Mouse (Mus musculus): ENCODE results near the gene Lmx1b. TPM values are rescaled to one million over a fixed set of nuclear protein-coding genes. Genes with fewer than 3 reads are reported as not detected.
A peak's percentile ranks its signal among the peaks of the same experiment; 100 is the strongest.

The Lmx1b gene
- polyA plus RNA-seq, 1 experiment from 2014 or later = 0.12 TPM

- 88% methylated on average over 9 of the region's 9 CpGs for WGBS
- no peaks in the 10 kb centered on the region for H3K36me3 ChIP-seq (ENCODE audit: poor library complexity, severe bottlenecking)
- peaks cover 10% of the 10 kb centered on the region for H3K4me1 ChIP-seq
- H3K9ac ChIP-seq = no peak overlapping the region
- no peak overlapping the region for H3K4me2 ChIP-seq
- ATAC-seq = no peak
- no peaks in the 10 kb centered on the region for H3K9me3 ChIP-seq (replicated peaks)
- no peak overlapping the region for H3K27ac ChIP-seq
- H3K4me3 ChIP-seq = no peak overlapping the region
- H3K27me3 ChIP-seq = peaks cover 94% of the 10 kb centered on the region
These were observed 75.6 kb downstream of the Lmx1b start for GRCm38 (mm10) chr2:33564748-33565147.

- H3K9me3 ChIP-seq (replicated peaks) = no peaks in the 10 kb centered on the region
- no peak overlapping the region for H3K27ac ChIP-seq
- peak overlapping the region; percentile 20 for H3K4me2 ChIP-seq
- no peaks in the 10 kb centered on the region for H3K36me3 ChIP-seq (ENCODE audit: poor library complexity, severe bottlenecking)
- peaks cover 74% of the 10 kb centered on the region for H3K27me3 ChIP-seq
- H3K9ac ChIP-seq = no peak overlapping the region
- 7% methylated on average over 6 of the region's 6 CpGs for WGBS
- no peak overlapping the region for H3K4me3 ChIP-seq
- ATAC-seq = peak; percentile 26; the same call in 1 of the 2 replicates
- peaks cover 11% of the 10 kb centered on the region for H3K4me1 ChIP-seq
These were observed 80.6 kb downstream of the Lmx1b start for GRCm38 (mm10) chr2:33559752-33560151.

GRCm38 (mm10) chr2:33559334-33559733 is 81.0 kb downstream of the Lmx1b start:
- H3K27me3 ChIP-seq = peaks cover 70% of the 10 kb centered on the region
- H3K4me3 ChIP-seq = no peak overlapping the region
- ATAC-seq = peak; percentile 31; the same call in 1 of the 2 replicates
- peaks cover 11% of the 10 kb centered on the region for H3K4me1 ChIP-seq
- H3K36me3 ChIP-seq (ENCODE audit: poor library complexity, severe bottlenecking) = no peaks in the 10 kb centered on the region
- H3K4me2 ChIP-seq = peak overlapping the region; percentile 20
- H3K9me3 ChIP-seq (replicated peaks) = no peaks in the 10 kb centered on the region
- H3K9ac ChIP-seq = no peak overlapping the region
- 20% methylated on average over 7 of the region's 7 CpGs for WGBS
- H3K27ac ChIP-seq = no peak overlapping the region

- no peak overlapping the region for H3K9ac ChIP-seq
- no peaks in the 10 kb centered on the region for H3K9me3 ChIP-seq (replicated peaks)
- H3K36me3 ChIP-seq (ENCODE audit: poor library complexity, severe bottlenecking) = no peaks in the 10 kb centered on the region
- H3K27me3 ChIP-seq = peaks cover 63% of the 10 kb centered on the region
- WGBS = 4% methylated on average over 6 of the region's 6 CpGs
- no peak overlapping the region for H3K4me2 ChIP-seq
- peaks cover 11% of the 10 kb centered on the region for H3K4me1 ChIP-seq
- H3K27ac ChIP-seq = no peak overlapping the region
- ATAC-seq = 0 out of 2 replicates have a peak, but pooled peaks have one; percentile 50
- H3K4me3 ChIP-seq = no peak overlapping the region
These were observed 82.1 kb downstream of the Lmx1b start for GRCm38 (mm10) chr2:33558233-33558632.

GRCm38 (mm10) chr2:33555573-33555972 is 84.7 kb downstream of the Lmx1b start:
- H3K27me3 ChIP-seq = peaks cover 38% of the 10 kb centered on the region
- no peaks in the 10 kb centered on the region for H3K36me3 ChIP-seq (ENCODE audit: poor library complexity, severe bottlenecking)
- H3K27ac ChIP-seq = no peak overlapping the region
- H3K9me3 ChIP-seq (replicated peaks) = no peaks in the 10 kb centered on the region
- no peak for ATAC-seq
- peaks cover 11% of the 10 kb centered on the region for H3K4me1 ChIP-seq
- H3K9ac ChIP-seq = no peak overlapping the region
- WGBS = 81% methylated on average over 8 of the region's 8 CpGs
- H3K4me3 ChIP-seq = no peak overlapping the region
- no peak overlapping the region for H3K4me2 ChIP-seq

GRCm38 (mm10) chr2:33552672-33553071 is 87.6 kb downstream of the Lmx1b start:
- 64% methylated on average over 5 of the region's 5 CpGs for WGBS
- Histone ChIP-seq H3K4me3 (no peak overlapping the region), H3K4me2 (no peak overlapping the region), H3K9me3 (replicated peaks) (no peaks in the 10 kb centered on the region), H3K27me3 (peaks cover 17% of the 10 kb centered on the region), H3K27ac (no peak overlapping the region), H3K36me3 (ENCODE audit: poor library complexity, severe bottlenecking) (no peaks in the 10 kb centered on the region), H3K9ac (no peak overlapping the region), H3K4me1 (no peaks in the 10 kb centered on the region; the same call in 1 of the 2 replicates)
- ATAC-seq = no peak

- no peaks in the 10 kb centered on the region for H3K36me3 ChIP-seq (ENCODE audit: poor library complexity, severe bottlenecking)
- H3K9me3 ChIP-seq (replicated peaks) = no peaks in the 10 kb centered on the region
- peaks cover 33% of the 10 kb centered on the region for H3K27me3 ChIP-seq
- WGBS = 92% methylated on average over 2 of the region's 2 CpGs
- H3K9ac ChIP-seq = no peak overlapping the region
- no peak overlapping the region for H3K4me3 ChIP-seq
- no peak overlapping the region for H3K4me2 ChIP-seq
- H3K4me1 ChIP-seq = peaks cover 37% of the 10 kb centered on the region
- peak overlapping the region; percentile 90 for H3K27ac ChIP-seq
- ATAC-seq = no peak
These were observed 92.7 kb downstream of the Lmx1b start for GRCm38 (mm10) chr2:33547595-33547994.

- H3K27ac ChIP-seq = peak overlapping the region; percentile 90
- peaks cover 36% of the 10 kb centered on the region for H3K27me3 ChIP-seq
- no peaks in the 10 kb centered on the region for H3K36me3 ChIP-seq (ENCODE audit: poor library complexity, severe bottlenecking)
- peak overlapping the region; percentile 14; the same call in 1 of the 2 replicates for H3K9ac ChIP-seq
- H3K4me3 ChIP-seq = no peak overlapping the region
- H3K4me2 ChIP-seq = peak overlapping the region; percentile 31
- H3K4me1 ChIP-seq = peaks cover 37% of the 10 kb centered on the region
- H3K9me3 ChIP-seq (replicated peaks) = no peaks in the 10 kb centered on the region
- WGBS = 20% methylated on average over 6 of the region's 6 CpGs
- peak; percentile 71 for ATAC-seq
These were observed 93.4 kb downstream of the Lmx1b start for GRCm38 (mm10) chr2:33546879-33547278.

GRCm38 (mm10) chr2:33546051-33546450 is 94.3 kb downstream of the Lmx1b start:
- WGBS = 79% methylated on average over 5 of the region's 5 CpGs
- ATAC-seq = no peak

GRCm38 (mm10) chr2:33544781-33545566 is 95.3 kb downstream of the Lmx1b start:
- H3K9me3 ChIP-seq (replicated peaks) = no peaks in the 10 kb centered on the region
- peak overlapping the region; percentile 81 for H3K4me2 ChIP-seq
- no peak for ATAC-seq
- H3K4me1 ChIP-seq = peaks cover 37% of the 10 kb centered on the region
- H3K9ac ChIP-seq = peak overlapping the region; percentile 68
- no peaks in the 10 kb centered on the region for H3K36me3 ChIP-seq (ENCODE audit: poor library complexity, severe bottlenecking)
- peak overlapping the region; percentile 49 for H3K4me3 ChIP-seq
- H3K27me3 ChIP-seq = peaks cover 52% of the 10 kb centered on the region
- peak overlapping the region; percentile 75 for H3K27ac ChIP-seq
- 21% methylated on average over 16 of the region's 16 CpGs for WGBS

More at GRCm38 (mm10) chr2:33546051-33546450, 94.3 kb downstream of the Lmx1b start:
- peak overlapping the region; percentile 90 for H3K27ac ChIP-seq
- H3K36me3 ChIP-seq (ENCODE audit: poor library complexity, severe bottlenecking) = no peaks in the 10 kb centered on the region
- H3K4me1 ChIP-seq = peaks cover 37% of the 10 kb centered on the region
- peaks cover 45% of the 10 kb centered on the region for H3K27me3 ChIP-seq
- no peaks in the 10 kb centered on the region for H3K9me3 ChIP-seq (replicated peaks)
- H3K9ac ChIP-seq = no peak overlapping the region
- H3K4me3 ChIP-seq = no peak overlapping the region
- no peak overlapping the region for H3K4me2 ChIP-seq

GRCm38 (mm10) chr2:33544203-33544762 is 96.0 kb downstream of the Lmx1b start:
- H3K27me3 ChIP-seq = peaks cover 59% of the 10 kb centered on the region
- no peaks in the 10 kb centered on the region for H3K36me3 ChIP-seq (ENCODE audit: poor library complexity, severe bottlenecking)
- ATAC-seq = no peak
- H3K9ac ChIP-seq = peak overlapping the region; percentile 68
- H3K9me3 ChIP-seq (replicated peaks) = no peaks in the 10 kb centered on the region
- peaks cover 37% of the 10 kb centered on the region for H3K4me1 ChIP-seq
- peak overlapping the region; percentile 81 for H3K4me2 ChIP-seq
- 0% methylated on average over 40 of the region's 43 CpGs for WGBS
- H3K27ac ChIP-seq = peak overlapping the region; percentile 75
- H3K4me3 ChIP-seq = peak overlapping the region; percentile 49

GRCm38 (mm10) chr2:33543429-33544202 is 96.7 kb downstream of the Lmx1b start:
- Histone ChIP-seq H3K9me3 (replicated peaks) (no peaks in the 10 kb centered on the region), H3K4me1 (peaks cover 37% of the 10 kb centered on the region), H3K36me3 (ENCODE audit: poor library complexity, severe bottlenecking) (no peaks in the 10 kb centered on the region), H3K27me3 (peaks cover 63% of the 10 kb centered on the region), H3K4me3 (peak overlapping the region; percentile 49), H3K4me2 (peak overlapping the region; percentile 81), H3K9ac (peak overlapping the region; percentile 68), H3K27ac (peak overlapping the region; percentile 75)
- peak; percentile 83 for ATAC-seq
- WGBS = 3% methylated on average over 19 of the region's 38 CpGs
